Mouse (Mus musculus): Measurements from ENCODE around the gene Cpn2. TPM values are rescaled to one million over a fixed set of nuclear protein-coding genes. Genes with fewer than 3 reads are reported as not detected.

The Cpn2 gene
- polyA plus RNA-seq, 1 experiment from 2014 or later, result not detected

- Histone ChIP-seq H3K27me3 (ENCODE audit: insufficient read depth, poor library complexity, severe bottlenecking) (peaks cover 94% of the 10 kb centered on the region), H3K4me1 (replicated peaks) (peaks cover 12% of the 10 kb centered on the region), H3K9me3 (no peaks in the 10 kb centered on the region), H3K4me3 (no peak overlapping the region), H3K27ac (no peak overlapping the region), H3K36me3 (no peaks in the 10 kb centered on the region)
- no peak for DNase-seq (ENCODE audit: low spot score)
- 83% methylated on average over 13 of the region's 13 CpGs for WGBS
Measured at GRCm38 (mm10) chr16:30221161-30221782, 46.0 kb downstream of the Cpn2 start.

- Histone ChIP-seq H3K36me3 (no peaks in the 10 kb centered on the region), H3K4me3 (no peak overlapping the region), H3K9me3 (no peaks in the 10 kb centered on the region), H3K4me1 (replicated peaks) (peaks cover 21% of the 10 kb centered on the region), H3K27ac (no peak overlapping the region), H3K27me3 (ENCODE audit: insufficient read depth, poor library complexity, severe bottlenecking) (peaks cover 100% of the 10 kb centered on the region)
- WGBS, result 3% methylated on average over 2 of the region's 2 CpGs
- DNase-seq (ENCODE audit: low spot score), result no peak
Measured at GRCm38 (mm10) chr16:30215811-30216210, 51.5 kb downstream of the Cpn2 start.

- 59% methylated on average over 1 of the region's 1 CpGs for WGBS
- Histone ChIP-seq H3K27ac (no peak overlapping the region), H3K27me3 (ENCODE audit: insufficient read depth, poor library complexity, severe bottlenecking) (peaks cover 97% of the 10 kb centered on the region), H3K36me3 (no peaks in the 10 kb centered on the region), H3K9me3 (peaks cover 5% of the 10 kb centered on the region), H3K4me3 (no peak overlapping the region), H3K4me1 (replicated peaks) (peaks cover 21% of the 10 kb centered on the region)
- DNase-seq (ENCODE audit: low spot score), result no peak
Measured at GRCm38 (mm10) chr16:30213644-30214043, 53.7 kb downstream of the Cpn2 start.

GRCm38 (mm10) chr16:30212035-30212434 lies 55.3 kb downstream of the Cpn2 start:
- no peak overlapping the region for H3K27ac ChIP-seq
- 59% methylated on average over 3 of the region's 3 CpGs for WGBS
- no peak overlapping the region for H3K4me3 ChIP-seq
- H3K4me1 ChIP-seq (replicated peaks), result peaks cover 23% of the 10 kb centered on the region
- H3K9me3 ChIP-seq, result peaks cover 5% of the 10 kb centered on the region
- no peaks in the 10 kb centered on the region for H3K36me3 ChIP-seq
- no peak for DNase-seq (ENCODE audit: low spot score)
- H3K27me3 ChIP-seq (ENCODE audit: insufficient read depth, poor library complexity, severe bottlenecking), result peaks cover 97% of the 10 kb centered on the region

GRCm38 (mm10) chr16:30209264-30209663 lies 58.0 kb downstream of the Cpn2 start:
- peaks cover 5% of the 10 kb centered on the region for H3K9me3 ChIP-seq
- no peak overlapping the region for H3K4me3 ChIP-seq
- H3K27me3 ChIP-seq (ENCODE audit: insufficient read depth, poor library complexity, severe bottlenecking), result peaks cover 91% of the 10 kb centered on the region
- no peaks in the 10 kb centered on the region for H3K36me3 ChIP-seq
- WGBS, result 93% methylated on average over 1 of the region's 1 CpGs
- no peak for DNase-seq (ENCODE audit: low spot score)
- H3K27ac ChIP-seq, result no peak overlapping the region
- peaks cover 41% of the 10 kb centered on the region for H3K4me1 ChIP-seq (replicated peaks)

- peaks cover 38% of the 10 kb centered on the region for H3K4me1 ChIP-seq (replicated peaks)
- no peak overlapping the region for H3K27ac ChIP-seq
- 88% methylated on average over 7 of the region's 7 CpGs for WGBS
- H3K36me3 ChIP-seq, result no peaks in the 10 kb centered on the region
- no peak for DNase-seq (ENCODE audit: low spot score)
- peaks cover 5% of the 10 kb centered on the region for H3K9me3 ChIP-seq
- peaks cover 91% of the 10 kb centered on the region for H3K27me3 ChIP-seq (ENCODE audit: insufficient read depth, poor library complexity, severe bottlenecking)
- no peak overlapping the region for H3K4me3 ChIP-seq
Measured at GRCm38 (mm10) chr16:30207991-30208390, 59.3 kb downstream of the Cpn2 start.

GRCm38 (mm10) chr16:30207111-30207828 lies 60.0 kb downstream of the Cpn2 start:
- H3K4me1 ChIP-seq (replicated peaks), result peaks cover 33% of the 10 kb centered on the region
- no peak for DNase-seq (ENCODE audit: low spot score)
- no peak overlapping the region for H3K27ac ChIP-seq
- WGBS, result 85% methylated on average over 11 of the region's 11 CpGs
- H3K4me3 ChIP-seq, result no peak overlapping the region
- peaks cover 10% of the 10 kb centered on the region for H3K9me3 ChIP-seq
- H3K36me3 ChIP-seq, result no peaks in the 10 kb centered on the region
- H3K27me3 ChIP-seq (ENCODE audit: insufficient read depth, poor library complexity, severe bottlenecking), result peaks cover 91% of the 10 kb centered on the region

Other genes starting within 250 kb of the Cpn2 start
- gene Hes1, start 203.1 kb downstream of the Cpn2 start, polyA plus RNA-seq (2016; fragmentation: Nextera tagmentation; extraction: Ambion mirVana), result 31.2 and 31.9 TPM in 2 replicates
- 0.24 and 1.2 TPM in 2 replicates for gene Lrrc15, start 15.8 kb upstream of the Cpn2 start, polyA plus RNA-seq (2016; fragmentation: Nextera tagmentation; extraction: Ambion mirVana)
- 1.7 and 1.8 TPM in 2 replicates for gene Gp5, start 43.3 kb upstream of the Cpn2 start, polyA plus RNA-seq (2016; fragmentation: Nextera tagmentation; extraction: Ambion mirVana)
- gene Atp13a3, start 138.5 kb upstream of the Cpn2 start, polyA plus RNA-seq (2016; fragmentation: Nextera tagmentation; extraction: Ambion mirVana), result 7.0 and 7.8 TPM in 2 replicates